Mouse (Mus musculus) inflammation-experienced regulatory T-cells, adult 16 weeks (primary cell): ENCODE measurements around the gene Ankrd37. TPM values are rescaled to one million over a fixed set of nuclear protein-coding genes. Genes with fewer than 3 reads are reported as not detected.

ENCODE experiments used
- polyA plus RNA-seq: library from polyadenylated mRNA; unstranded; fragments of 100-300 nt; shearing (Covaris generic); gene quantifications from one replicate; pipeline ENCODE4 v1.2.1, GENCODE M21; 2017

The Ankrd37 gene
- polyA plus RNA-seq, result 24.9 TPM

DNA sequence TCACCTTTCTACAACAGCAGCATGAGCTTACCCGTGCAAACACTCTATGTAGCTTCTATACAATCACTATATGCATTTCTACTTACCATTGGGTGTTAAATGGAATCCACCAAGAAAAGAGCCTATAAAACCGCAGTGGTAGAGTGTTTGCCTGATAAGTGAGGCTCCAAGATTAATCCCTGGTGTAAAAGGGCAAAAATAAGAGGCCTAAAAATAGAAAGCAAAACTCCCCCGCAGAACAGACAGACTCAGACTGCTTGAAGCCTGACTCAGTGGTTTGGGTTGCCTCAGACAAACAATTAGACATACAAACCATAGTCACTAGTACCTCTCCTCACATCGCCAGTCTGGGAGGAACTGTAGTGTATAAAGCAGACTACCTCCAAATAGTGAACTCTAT, at the start of gene Ankrd37:
TSS of gene Ankrd37 (minus strand) at position 112 of the 400 bp plus-strand sequence.

DNA sequence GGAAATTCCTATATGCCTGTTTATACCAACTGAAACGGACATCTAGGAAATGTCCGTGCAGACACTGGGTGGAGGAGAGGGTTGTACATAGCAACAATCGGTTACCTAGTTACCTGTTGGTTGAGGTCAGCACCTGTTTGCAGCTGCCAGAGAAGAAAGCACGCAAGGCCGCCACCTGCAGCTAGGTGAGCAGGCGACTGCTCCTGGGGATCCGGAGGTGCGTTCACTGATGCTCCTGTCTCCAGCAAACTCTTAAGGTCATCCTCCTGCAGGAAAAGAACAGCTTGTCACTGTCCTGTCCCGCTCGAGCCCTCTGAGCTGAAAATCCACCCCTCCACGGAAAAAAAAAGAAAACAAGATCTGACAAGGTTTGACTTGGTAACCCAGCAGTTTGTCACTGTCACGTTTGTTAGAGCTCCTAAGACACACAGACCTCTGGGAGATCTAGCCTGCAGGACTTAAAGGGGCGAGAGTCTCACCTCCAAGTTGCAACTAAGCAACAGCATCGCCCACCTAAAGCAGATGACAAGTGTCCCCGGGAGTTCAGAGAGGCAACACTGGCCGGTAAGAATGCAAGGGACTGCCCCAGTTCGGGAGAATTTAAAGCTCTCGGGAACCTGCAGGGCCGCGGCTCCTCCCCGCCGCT, 6.2 kb downstream of the Ankrd37 start, which contains the start of gene Lrp2bp:
TSS of gene Lrp2bp (plus strand) at position 166 of the 646 bp plus-strand sequence.

DNA sequence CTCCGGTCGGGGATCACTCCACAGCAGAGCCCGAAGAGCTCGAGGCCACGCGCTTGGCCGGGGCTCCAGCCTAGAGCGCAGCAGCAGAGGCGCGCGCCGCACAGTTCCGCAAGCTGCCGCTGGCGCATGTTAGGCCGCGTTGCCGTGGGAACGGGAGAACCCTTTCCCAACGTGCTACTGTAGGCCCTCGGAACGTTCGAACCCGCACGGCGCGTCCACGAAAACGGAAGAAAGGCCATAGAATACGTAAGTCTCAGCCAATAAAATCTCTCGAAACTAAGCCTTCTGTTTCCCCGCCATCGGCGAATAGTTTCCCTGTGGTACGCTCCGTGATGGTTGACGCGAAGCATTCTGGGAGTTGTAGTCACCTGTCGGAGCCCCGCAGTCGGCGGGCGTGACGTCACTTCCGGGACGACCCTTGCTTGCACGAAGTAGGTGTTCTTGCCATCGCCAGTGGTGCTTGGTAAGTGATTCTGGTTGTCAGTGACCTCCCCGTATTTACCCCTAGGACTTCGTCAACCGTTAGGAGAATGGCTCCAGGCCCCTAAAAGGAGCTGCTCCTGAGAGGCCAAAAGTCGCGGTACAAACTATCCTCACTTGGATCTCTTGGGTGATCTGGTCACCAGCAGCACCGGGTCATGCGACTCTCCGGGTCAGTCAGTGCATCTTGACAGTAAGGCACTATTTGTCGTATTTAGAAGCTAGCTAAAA, 30.2 kb downstream of the Ankrd37 start, which contains the start of the genes 1700029J07Rik and Ufsp2:
TSS of gene 1700029J07Rik (minus strand) at position 127 of the 711 bp plus-strand sequence.
TSS of gene Ufsp2 (plus strand) at position 403 of the 711 bp plus-strand sequence.

Other genes with a start within 250 kb of the Ankrd37 start
- not detected for gene Pdlim3, start 120.2 kb downstream of the Ankrd37 start, polyA plus RNA-seq
- gene Ccdc110, start 71.1 kb downstream of the Ankrd37 start, polyA plus RNA-seq, result not detected
- gene 1700029J07Rik, start 30.5 kb downstream of the Ankrd37 start, polyA plus RNA-seq, result 3.0 TPM
- 52.7 TPM for gene Ufsp2, start 30.2 kb downstream of the Ankrd37 start, polyA plus RNA-seq
- not detected for gene Lrp2bp, start 6.4 kb downstream of the Ankrd37 start, polyA plus RNA-seq
- 40.4 TPM for gene Cfap97, start 146.1 kb upstream of the Ankrd37 start, polyA plus RNA-seq
- 4.5 TPM for gene Snx25, start 146.5 kb upstream of the Ankrd37 start, polyA plus RNA-seq
- 131 TPM for gene Slc25a4, start 205.6 kb upstream of the Ankrd37 start, polyA plus RNA-seq